Mouse (Mus musculus) B cell, adult 2 months (primary cell): ENCODE results near the gene Ncam1.
A peak's percentile ranks its signal among the peaks of the same experiment; 100 is the strongest.

Experiments
- DNase-seq, 2 experiments: peaks; one replicate each; pipeline ENCODE4 v3.0.0; 2022

The Ncam1 gene

DNA sequence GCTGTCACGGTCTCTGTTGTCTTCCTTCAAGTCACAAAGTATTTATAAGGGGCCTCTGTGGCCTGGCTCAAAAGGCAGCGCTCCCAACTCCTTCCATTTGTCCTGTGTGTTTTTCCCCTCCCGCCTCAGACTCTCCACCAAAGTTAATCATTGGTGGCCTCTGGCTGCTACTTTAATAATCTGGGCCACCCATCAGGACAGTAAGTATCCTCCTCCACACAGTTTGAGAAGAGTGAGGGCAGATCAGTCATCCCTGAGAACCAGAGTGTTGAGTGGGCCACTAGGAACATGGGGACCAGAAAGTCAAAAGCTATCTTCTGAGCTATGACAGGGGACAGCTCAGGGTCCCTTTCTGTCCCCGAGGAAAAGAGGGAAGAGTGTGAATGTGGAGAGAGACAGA lies 256.1 kb downstream of the Ncam1 start:
- DNase-seq = no peak

DNA sequence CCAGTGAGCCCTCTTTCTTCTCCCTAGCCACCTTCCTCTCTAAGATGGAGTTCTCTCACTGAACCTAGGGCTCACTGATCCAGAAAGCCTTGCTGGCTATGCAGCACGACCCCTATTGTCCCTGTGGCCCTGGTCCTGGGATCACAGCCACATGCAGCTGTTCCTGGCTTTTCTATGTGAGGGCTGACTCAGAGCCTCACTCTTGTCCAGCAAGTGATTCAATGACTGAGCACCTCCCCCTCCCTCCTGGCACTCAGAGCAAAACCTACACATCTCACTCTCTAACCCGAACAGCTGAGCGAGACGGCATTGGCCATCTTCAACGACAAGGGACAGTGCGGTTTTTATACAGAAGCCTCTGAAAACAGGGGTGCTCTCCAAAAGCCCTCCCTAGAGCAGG lies 260.9 kb downstream of the Ncam1 start:
- DNase-seq = no peak

DNA sequence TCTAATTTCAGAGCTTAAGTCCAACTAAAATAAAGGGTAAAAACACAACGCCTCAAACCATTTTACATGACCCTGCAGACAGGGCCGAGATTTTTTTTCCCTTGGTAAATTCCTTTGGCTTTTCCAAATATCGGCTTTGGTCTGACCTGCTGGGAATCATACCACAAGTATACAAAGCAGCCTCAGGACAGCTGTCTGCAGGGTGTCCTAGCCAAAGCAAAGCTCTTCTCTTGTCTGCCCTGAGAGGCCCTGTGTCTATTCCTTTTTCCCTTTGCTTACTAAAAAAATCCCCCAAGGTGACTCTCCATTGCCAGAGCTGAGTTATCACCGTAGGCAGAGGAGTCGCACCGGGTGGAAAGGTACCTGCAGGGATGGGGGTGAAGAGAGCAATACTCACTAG lies 262.1 kb downstream of the Ncam1 start:
- no peak for DNase-seq

DNA sequence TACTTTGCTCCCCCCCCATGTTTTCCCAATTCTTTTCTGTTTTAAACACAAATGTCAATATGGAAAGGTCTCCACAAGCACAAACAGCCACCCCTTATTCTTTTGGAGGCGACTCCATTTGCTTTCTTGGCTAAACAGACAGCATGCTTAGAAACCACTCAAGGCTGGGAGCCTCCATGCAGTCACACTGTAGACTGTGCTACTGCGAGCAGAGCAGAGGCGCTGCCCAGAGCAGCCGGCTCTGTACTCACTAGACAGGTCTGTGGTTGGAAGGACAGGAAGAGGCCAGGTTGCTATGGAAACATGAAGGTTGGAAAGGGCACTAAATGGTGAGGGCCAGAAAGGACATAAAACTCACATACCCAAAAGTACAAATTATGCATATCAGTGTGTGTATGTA lies 263.8 kb downstream of the Ncam1 start:
- no peak for DNase-seq

DNA sequence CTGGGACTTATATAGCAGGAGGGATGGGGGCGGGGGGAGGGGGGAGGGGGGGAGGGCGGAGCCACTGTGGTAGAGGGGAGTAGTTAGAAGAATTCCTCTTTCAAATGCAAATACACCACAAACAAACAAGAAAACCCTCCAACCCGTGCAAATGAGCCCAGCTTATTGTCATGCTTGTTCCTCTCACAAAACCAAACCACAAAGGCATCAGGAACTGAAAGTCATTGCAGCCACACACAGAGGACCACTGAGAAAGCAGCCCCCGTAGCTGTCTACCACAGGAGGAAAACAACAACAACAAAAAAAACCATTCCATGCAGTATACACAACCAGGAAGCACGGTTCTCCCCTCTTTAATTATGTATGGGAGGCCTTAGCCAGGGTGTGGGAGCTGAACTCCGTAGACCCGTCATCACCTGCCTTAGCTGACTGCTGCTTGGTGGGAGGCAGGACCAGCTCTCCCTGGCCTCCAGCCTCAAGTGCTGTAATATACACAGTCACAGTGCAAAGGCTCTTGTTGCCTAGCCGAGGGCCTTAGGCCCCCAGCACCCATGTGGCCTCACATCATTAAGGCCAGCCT lies 264.7 kb downstream of the Ncam1 start:
- DNase-seq = no peak

DNA sequence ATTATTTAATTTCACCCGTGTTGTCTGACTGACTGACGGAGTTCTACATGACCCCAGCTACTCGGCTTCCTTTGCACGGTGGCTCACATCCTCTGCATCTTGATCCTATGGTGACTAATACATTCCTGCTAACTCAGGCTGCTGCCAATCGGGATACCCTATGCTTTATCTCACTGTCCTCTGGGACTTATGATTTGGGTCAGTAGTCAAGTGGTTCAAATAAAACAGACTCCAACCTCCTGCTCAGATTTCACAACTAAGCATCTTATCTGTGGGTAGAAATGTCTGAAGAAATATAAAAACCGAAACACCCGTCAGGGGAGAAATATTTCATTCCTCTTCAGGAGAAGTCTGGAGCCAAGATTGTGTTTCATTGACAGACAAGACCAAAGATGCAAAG lies 265.3 kb downstream of the Ncam1 start:
- DNase-seq = no peak

DNA sequence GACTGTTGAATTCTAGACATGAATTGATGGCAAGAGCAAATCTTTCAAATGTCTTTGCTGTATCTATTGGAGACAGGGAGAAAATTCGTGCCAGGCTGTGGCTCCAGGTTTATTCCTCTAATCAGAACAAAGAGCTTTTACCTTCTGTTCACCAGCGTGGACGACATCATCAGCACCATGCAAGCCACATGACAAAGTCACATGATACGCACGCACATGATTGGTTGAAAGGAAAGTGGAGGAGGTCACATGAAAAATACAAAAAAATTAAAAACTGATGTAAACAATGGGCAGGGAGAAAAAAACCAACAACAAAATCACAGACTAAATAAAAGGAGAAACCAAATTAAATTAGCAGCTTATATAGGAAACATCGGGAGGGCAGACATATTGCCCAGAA lies 266.9 kb downstream of the Ncam1 start:
- no peak for DNase-seq

DNA sequence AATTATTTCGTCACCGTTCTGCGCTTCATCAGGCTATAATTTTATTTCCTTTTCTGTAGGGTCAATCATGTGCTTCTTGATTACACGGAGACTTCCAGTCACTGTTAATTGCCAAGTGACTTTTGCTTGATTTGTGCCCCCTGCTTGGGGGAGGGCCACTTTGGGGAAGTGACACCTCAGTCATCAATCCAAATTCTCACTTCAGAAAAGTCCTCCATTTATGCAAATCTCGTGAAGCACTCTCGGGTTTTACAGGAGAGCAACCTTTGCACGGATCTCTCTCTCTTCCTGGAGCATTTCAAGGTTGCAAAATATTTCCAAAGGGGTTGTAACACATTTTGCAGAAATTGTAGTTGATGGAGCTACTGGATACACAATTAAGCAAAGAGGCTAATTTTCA lies 267.5 kb downstream of the Ncam1 start:
- no peak for DNase-seq

DNA sequence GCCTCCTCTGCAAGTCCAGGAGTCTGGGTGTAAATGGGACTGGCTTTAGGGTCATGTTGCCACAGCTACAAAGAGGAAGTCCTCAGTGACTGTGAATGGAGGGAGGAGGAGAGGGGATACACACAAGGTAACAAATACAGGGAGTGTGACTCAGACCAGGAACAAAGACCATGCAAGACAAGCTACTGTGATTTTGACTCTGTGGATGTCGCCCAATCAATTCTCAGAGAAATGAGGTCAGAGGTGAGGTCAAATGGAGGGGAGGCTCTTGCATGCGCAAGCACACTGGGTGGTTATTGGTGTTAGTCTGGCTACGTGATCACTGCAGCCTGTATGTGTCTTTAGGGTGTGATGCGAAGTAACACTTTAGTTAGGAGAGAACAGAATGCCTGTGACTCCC lies 268.0 kb downstream of the Ncam1 start:
- DNase-seq = no peak

DNA sequence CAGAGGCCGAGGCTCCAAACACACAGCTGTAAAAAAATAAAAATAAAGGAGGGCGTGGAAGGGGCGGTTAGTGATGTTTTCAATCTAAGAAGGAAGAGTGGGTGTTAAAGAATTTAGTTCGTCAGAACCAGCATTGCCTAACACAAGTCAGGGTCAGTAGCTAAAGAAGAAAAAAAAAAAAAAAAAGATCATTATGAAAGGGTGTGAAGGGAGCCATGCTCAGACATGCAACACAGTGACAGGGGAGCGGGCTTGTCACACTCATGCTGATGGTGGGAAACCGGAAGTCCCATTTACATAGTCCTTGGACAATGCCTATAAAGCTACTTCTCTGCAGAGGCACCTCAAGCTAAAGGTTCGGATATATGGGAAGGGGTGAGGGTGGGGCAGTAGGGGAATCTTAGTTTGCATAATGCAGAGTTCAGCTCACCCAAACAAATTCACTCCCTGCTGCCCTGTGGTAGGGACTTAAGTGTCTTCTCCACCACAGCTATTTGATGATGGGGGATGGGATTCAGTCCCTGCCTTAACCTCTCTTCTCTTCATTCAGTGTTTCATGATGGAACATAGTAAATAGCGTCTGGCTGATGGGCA lies 269.3 kb downstream of the Ncam1 start:
- no peak for DNase-seq

DNA sequence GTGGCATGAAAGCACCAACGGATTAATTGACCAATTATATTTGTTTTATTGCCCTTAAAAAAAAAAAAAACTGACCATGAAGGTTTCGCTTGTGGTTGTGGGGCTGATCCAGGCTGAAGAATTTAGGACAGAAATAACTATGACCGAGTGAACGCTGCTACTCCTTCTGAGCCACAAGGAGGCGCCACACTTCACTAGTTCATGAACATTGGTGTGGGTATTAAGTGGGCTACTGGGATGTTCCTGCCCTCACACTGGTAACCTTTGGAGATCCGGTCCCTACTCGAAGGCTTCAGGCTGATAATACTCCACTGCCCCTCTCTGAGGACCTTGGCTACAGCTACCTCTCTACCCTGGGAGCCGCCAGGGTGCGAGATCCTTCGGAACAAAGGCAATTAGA lies 269.8 kb downstream of the Ncam1 start:
- no peak for DNase-seq

DNA sequence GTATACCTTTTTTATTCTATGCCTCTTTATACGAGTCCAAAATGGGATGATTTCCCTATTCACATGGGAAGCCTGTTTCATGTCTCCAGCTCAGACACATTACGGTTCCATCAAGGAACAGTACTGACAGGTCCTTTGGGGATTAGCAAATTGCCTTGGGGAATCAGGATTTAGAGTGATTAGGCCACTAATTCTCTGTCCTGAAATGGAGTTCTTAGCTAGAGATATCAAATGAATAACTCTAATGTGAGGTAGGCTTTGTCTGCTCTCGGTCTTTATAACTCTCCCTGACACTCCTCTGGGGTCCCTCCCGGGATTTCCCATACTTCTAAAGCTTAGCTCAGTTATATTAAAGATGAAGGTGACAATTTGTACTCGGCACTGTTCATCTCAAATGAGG lies 270.7 kb downstream of the Ncam1 start:
- DNase-seq = no peak

DNA sequence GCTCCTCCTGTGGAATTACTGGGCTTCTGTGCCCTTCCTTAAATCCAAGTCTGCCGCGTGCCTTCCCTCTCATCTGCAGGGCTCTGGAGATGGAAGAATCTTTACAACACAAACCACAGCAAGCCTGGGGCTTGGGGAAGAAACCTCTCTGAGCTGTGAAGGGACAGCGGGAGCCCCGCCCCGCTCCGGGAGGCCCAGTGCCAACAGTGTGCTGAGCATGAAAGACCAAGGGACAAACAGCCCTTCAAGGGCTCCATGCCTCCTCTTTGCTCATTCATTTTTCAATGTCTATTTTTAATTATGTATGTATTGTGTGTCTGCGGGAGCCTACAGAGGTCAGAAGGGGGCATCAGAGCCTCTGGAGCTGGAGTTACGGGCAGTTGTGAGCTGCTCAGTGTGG lies 271.4 kb downstream of the Ncam1 start:
- DNase-seq = no peak

DNA sequence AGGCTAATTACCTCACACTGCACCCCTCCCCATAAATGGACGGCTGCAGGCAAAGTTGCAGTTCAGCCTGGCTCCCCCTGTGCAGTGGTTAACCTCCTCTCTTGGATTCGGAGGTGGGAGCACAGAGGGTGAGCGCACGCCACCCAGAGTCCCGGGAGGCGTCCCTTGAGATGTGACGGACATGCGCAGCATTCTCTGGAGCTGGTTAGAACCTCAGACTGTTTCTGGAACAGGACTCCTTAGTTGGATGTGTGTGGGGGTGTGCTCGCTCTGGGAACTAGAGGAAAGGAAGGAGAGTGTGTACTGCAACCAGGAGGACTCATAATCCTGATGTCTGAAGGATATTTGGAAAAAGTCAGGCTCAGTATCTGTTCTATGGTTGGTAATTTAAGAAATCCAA lies 274.0 kb downstream of the Ncam1 start:
- DNase-seq = no peak

DNA sequence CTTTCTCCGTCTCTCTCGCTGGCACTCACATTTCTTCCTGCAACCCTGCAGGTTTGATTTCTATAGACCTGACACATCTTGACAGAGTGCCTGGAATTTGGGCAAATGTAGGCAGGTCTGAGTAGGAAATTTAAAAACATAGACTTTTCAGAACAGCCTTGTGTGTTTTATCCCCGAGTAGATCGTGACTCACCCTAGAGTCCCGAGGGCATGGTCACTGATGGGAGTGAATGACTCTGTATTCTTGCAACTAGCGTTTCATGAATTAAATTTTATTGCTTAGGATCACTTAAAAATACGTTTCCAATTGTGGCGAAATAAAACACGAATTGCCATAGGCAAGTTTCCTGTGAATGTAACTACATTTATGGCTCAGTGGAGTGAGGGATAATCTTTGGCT lies 274.8 kb downstream of the Ncam1 start:
- DNase-seq = no peak

DNA sequence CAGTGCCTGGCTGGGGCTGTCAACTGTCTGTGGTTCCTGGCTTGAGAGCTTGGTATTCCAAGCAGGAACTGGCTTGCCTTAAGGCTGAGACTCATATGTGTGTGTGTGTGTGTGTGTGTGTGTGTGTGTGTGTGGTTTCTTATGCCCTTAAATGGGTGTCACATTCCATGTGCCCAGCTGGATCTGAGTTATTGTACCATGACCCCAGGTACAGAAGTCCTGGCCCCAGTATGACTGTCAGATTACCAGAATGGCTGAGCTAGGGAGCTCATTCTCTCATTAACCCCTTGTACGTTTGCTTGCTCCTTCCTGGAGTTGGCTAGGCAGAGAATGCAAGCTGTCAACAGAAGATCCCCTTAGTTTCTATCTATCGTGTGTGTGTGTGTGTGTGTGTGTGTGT lies 284.4 kb downstream of the Ncam1 start:
- DNase-seq = no peak

DNA sequence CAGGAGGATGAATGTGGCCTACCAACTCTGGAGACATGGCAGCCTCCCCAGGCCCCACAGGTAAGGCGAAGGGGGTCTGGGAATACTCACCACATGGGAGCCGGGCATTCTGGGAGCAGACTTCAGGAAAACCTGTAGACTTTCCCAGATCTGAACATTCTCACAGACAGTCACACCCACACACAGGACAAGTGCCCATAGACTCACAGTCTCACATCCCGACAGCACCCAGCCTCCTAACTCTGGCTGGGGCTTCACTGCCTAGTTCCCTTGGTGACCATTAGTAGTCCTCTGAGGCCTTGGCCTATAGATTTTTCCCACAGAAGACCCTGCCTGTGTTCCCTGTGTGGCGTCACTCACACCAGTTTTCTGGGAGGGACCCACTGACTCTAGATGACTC lies 288.1 kb downstream of the Ncam1 start:
- DNase-seq = no peak

DNA sequence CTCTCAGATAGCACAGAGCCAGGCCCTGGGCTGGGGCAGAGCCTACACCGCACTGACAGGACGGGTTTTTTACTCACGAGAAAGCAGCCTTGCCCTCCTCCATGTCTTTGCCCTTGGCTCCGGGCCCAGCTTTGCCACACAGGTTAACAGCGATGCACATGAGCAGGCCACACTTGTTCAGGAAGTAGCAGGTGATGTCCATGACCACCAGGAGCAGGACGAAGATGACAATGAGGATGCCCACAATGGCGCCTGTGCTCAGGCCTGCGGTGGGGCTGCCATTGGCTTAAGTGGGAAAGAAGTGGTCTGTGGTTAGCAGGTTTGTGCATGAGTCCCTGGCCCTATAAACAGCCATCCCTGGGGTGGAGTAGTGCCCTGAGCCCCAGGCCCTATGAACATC lies 289.1 kb downstream of the Ncam1 start:
- DNase-seq = no peak

DNA sequence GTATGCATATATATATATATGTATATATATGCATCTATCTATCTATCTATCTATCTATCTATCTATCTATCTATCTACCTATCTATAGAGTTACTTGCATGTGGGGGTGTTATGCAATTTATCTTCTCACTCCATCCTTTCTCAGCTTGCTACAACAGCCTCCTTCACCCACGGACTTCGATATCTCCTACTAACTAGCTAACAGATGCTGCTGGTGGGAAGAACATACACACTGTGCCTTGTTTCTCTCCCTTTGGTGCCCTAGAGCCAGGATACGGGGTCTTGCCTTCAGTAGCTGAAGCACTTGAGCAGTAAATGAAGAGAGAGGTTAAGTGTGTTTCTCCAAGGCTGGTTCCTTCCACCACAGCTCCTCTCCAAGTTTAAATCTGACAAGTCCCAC lies 289.6 kb downstream of the Ncam1 start:
- DNase-seq = no peak

DNA sequence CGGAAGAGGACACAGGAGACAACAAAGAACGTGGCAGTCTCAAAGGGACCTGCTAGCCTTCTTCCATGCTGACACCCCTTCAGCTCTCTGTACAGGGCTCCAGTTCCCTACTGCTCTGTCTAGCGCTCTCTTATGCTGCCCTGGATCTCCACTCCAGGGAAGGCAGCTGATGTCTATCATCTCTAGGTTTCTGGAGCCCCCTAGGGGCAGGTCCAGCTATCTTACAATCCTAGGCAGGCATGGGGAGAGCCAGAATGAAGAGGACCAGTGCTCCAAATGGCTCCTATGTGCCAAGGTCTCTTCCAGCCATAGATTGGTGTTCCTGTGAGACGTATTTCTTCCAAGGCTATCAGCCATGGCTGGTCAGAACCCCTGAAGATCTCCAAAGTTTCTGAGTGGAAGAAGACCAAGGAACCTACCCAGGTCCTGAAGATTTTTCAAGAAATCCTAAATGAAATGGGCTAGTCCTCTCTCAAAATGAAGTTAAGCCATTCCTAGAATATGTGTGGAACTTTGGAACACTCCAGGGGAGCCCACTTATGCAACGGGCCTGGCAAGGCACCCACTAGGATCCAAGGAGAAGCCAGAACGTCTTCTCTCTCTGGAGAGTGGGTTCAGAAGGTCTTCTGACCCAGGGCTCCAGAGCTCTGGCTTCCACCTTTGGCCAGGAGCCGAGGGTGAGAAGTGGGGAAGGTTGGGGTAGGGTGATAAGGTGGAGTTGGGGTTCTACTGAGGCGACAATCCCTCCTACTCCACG lies 290.7 kb downstream of the Ncam1 start:
- no peak for DNase-seq

DNA sequence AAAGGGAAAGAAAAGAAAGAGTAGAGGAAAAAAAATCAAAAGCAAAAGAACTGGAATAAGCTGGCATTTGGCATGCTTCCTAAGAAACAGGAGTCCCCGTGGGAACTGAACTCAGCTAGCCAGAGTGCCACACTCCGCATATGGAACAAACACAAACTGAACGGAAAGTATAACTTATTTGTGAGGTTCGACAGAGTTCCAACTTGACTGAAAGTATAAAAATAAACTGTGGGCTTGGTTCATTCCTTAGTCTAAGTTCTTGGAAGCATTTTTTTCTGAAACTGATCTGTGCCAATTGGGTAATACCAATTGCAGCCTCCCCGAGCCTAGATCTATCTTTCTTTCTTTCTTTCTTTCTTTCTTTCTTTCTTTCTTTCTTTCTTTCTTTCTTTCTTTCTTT lies 294.1 kb downstream of the Ncam1 start:
- DNase-seq = no peak

DNA sequence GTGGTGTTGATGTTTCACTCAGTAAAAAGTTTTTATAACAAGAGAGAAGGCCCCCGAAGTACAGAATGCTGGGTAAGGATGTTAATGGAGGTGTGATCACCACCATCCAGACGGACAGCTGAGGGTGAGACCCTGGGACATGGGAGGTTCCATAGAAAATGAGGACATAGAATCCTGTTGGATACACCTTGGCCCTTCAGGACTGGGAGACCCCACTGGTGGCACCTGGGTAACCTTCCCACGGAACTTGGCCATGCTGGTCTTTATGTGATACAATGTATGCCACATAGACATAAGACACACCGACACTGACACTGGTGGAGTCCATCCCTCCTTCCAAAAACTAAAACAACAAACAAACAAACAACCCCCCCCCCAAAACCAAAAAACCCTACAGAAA lies 296.5 kb downstream of the Ncam1 start:
- no peak for DNase-seq

DNA sequence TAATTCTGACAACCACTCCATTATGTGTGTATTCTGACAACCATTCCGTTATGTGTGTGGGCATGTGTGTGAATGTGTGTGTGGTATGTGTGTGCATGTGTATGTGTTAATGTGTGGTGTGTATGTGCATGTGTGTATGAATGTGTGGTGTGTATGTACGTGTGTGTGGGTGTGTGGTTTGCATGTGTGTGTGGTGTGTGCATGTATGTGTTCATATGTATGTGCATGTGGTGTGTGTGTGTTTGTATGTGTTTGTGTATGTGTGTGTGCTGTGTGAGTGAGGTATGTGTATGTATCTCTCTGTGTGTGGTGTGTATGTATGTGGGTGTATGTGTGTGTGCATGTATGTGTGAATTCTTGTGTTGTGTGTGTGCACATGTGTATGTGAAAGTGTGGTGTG lies 298.8 kb downstream of the Ncam1 start:
- no peak for DNase-seq

DNA sequence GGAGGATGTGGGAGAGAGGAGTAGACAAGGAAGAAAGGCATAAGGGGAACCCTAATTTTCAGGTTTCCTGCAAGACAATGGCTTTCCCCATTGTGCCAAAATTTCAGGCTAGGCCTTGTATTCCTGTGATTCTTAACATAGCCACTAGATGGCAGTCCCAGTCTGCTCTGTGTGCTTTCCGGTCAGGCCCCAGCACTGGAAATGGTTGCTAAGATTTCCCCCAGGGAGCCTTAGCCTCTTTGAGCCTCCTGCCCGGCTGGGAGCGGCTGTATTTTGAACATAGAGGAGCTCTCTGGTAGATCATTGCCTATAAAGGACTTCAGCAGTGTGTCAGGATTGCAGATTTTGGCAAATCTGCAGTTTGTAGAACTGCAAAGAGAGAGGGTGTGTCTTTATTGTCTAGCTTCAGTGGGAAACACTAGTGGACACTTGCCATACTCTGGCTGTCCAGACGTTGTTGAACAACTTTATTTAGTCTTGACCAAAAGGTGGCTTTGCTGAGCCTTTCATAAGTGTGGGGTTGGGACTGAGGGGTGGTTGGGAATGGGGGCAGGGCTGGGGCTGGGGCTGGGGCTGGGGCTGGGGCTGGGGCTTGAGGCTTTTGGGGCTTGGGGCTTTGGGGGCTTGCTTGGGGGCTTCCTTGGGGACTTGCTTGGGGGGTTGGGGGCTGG lies 304.6 kb downstream of the Ncam1 start:
- peak in 1 of 2 experiments; percentile 3 for DNase-seq
